Mouse (Mus musculus): ENCODE data around the gene Nfix. TPM values are rescaled to one million over a fixed set of nuclear protein-coding genes. Genes with fewer than 3 reads are reported as not detected.
"Not testable (repeated sequence)": the region's sequence is repeated elsewhere in the genome, so short reads cannot be mapped to it uniquely, and the experiment has no call there.

Gene Nfix
- total RNA-seq, 1 experiment = 0.89 TPM

DNA sequence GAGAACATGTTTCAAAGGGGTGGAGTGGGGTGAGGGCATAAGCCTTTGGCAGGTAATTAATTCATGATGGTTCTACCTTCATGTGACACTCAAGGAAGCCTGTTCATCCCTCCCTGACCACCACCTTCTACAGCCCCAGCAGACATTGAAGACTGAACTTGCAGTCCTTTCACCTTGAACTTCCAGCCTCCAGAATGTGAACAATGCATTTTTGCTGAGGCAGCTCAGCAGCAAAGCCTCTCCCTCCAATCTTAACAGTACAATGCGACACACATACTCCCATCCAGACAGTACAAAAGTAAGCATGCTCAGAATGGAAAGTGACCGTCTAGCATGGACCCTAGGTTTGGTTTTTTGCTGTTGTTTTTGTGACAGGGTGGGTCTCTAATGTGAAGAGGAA lies 118.7 kb downstream of the Nfix start:
- H3K4me3 ChIP-seq (ENCODE audit: insufficient read depth in 1 of 2, low read depth in 1 of 2, low read length in 2 of 2, poor library complexity in 1 of 2, severe bottlenecking in 1 of 2) = no peak overlapping the region
- H3K36me3 ChIP-seq (ENCODE audit: control insufficient read depth, insufficient read depth, low read length, poor library complexity, severe bottlenecking) = peaks cover 16% of the 10 kb centered on the region
- peaks cover 15 to 23% of the 10 kb centered on the region in 2 experiments for H3K4me1 ChIP-seq (ENCODE audit: control insufficient read depth in 2 of 2, insufficient read depth in 2 of 2, low read length in 2 of 2, poor library complexity in 1 of 2)
- no peak overlapping the region for H3K9ac ChIP-seq (ENCODE audit: insufficient read depth, low read depth, low read length, poor library complexity, severe bottlenecking)
- H3K27ac ChIP-seq (ENCODE audit: insufficient read depth, low read depth, low read length, poor library complexity, severe bottlenecking) = no peak overlapping the region; the same call in 1 of the 2 replicates
- in situ Hi-C loops (cut with MboI; ENCODE audit: low sequenced_read_pairs in 2 of 2, unreplicated experiment in 2 of 2) = no loop called here
- no peaks in the 10 kb centered on the region for H3K9me3 ChIP-seq (ENCODE audit: control insufficient read depth, insufficient read depth, low read depth, low read length)
- no peak for DNase-seq (ENCODE audit: low read depth, low spot score)
- TF ChIP-seq HCFC1 (IDR thresholded peaks at IDR 0.05; ENCODE audit: borderline replicate concordance, insufficient read depth, low read length) (no peak), ZNF384 (IDR thresholded peaks at IDR 0.05; ENCODE audit: low read depth, low read length) (no peak), ZC3H11A (IDR thresholded peaks at IDR 0.05; ENCODE audit: borderline replicate concordance, low read depth, low read length) (no peak), CHD2 (IDR thresholded peaks at IDR 0.05; ENCODE audit: low read depth, low read length) (no peak), MAFK (IDR thresholded peaks at IDR 0.05; ENCODE audit: insufficient read depth, low read depth, low read length) (no peak)

DNA sequence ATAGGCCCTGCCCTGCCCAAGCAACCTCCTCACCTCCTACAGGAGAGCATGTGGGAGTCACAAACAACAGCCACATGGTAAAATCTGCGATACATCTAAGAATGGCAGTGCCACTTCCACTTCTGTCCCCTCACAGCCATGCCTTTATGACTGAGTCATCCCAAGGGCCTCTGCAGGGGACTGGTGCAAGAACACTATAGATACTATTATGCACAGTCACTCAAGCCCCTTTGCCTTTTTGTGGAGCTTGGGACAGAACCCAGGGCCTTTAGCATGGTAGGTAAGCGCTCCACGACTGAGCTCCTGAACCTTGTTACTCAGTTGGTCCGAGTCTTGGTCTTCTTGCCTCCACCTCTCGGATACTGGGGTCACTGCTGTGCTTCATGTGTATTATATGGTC lies 122.8 kb downstream of the Nfix start:
- H3K36me3 ChIP-seq (ENCODE audit: control insufficient read depth, insufficient read depth, low read length, poor library complexity, severe bottlenecking) = peaks cover 37% of the 10 kb centered on the region
- no peak for DNase-seq (ENCODE audit: low read depth, low spot score)

DNA sequence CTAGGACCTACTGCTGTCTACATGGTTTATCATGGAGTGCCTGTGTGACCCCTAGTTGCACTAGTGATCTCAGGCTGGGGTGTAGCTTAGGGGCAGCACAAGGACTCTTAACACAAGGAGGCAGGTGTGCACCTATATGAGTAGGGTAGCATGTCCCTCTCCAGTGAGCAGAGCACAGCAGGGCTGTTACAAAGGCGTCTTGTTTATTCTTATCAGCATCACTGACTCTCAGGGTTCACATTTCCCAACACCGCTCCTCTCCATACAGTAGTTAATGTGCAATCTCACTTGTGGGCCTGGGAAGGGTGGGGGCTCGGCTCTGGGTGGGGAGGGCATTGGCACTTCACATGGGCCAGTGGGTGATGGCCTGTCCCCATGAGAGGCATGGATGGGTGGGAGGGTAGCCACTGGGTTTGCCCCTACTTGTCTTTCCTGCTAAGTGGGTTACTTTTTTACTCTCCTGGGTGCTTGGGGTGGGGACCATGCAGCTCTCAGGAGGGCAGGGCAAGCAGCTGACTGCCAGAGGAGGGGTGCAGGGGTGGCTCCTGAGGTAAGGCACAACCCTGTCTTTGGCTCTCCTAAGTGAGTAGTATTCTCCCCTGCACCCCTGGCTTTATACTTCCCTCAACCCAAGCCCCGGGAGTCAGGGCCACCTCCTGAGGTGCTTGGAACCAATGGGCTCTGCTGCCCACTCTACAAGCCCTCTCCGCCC lies 129.7 kb downstream of the Nfix start:
- H3K9ac ChIP-seq (ENCODE audit: insufficient read depth, low read depth, low read length, poor library complexity, severe bottlenecking); H3K9me3 ChIP-seq (ENCODE audit: control insufficient read depth, insufficient read depth, low read depth, low read length); H3K4me3 ChIP-seq (ENCODE audit: insufficient read depth in 1 of 2, low read depth in 1 of 2, low read length in 2 of 2, poor library complexity in 1 of 2, severe bottlenecking in 1 of 2); DNase-seq (ENCODE audit: low read depth, low spot score); H3K27ac ChIP-seq (ENCODE audit: insufficient read depth, low read depth, low read length, poor library complexity, severe bottlenecking); in situ Hi-C loops (cut with MboI; ENCODE audit: low sequenced_read_pairs in 2 of 2, unreplicated experiment in 2 of 2): not testable (repeated sequence)
- H3K36me3 ChIP-seq (ENCODE audit: control insufficient read depth, insufficient read depth, low read length, poor library complexity, severe bottlenecking) = peaks cover 36% of the 10 kb centered on the region
- peaks cover 3 to 13% of the 10 kb centered on the region in 2 experiments; a peak in 2 of 4 replicates for H3K4me1 ChIP-seq (ENCODE audit: control insufficient read depth in 2 of 2, insufficient read depth in 2 of 2, low read length in 2 of 2, poor library complexity in 1 of 2)

More for the DNA sequence above, 122.8 kb downstream of the Nfix start:
- Histone ChIP-seq H3K9ac (ENCODE audit: insufficient read depth, low read depth, low read length, poor library complexity, severe bottlenecking) (no peak overlapping the region), H3K27ac (ENCODE audit: insufficient read depth, low read depth, low read length, poor library complexity, severe bottlenecking) (no peak overlapping the region), H3K9me3 (ENCODE audit: control insufficient read depth, insufficient read depth, low read depth, low read length) (no peaks in the 10 kb centered on the region), H3K4me3 (ENCODE audit: insufficient read depth in 1 of 2, low read depth in 1 of 2, low read length in 2 of 2, poor library complexity in 1 of 2, severe bottlenecking in 1 of 2) (no peak overlapping the region), H3K4me1 (ENCODE audit: control insufficient read depth in 2 of 2, insufficient read depth in 2 of 2, low read length in 2 of 2, poor library complexity in 1 of 2) (peaks cover 5 to 18% of the 10 kb centered on the region in 2 experiments)
- TF ChIP-seq CHD2 (IDR thresholded peaks at IDR 0.05; ENCODE audit: low read depth, low read length) = no peak
- TF ChIP-seq HCFC1 (IDR thresholded peaks at IDR 0.05; ENCODE audit: borderline replicate concordance, insufficient read depth, low read length) = no peak
- no peak for TF ChIP-seq ZC3H11A (IDR thresholded peaks at IDR 0.05; ENCODE audit: borderline replicate concordance, low read depth, low read length)
- TF ChIP-seq ZNF384 (IDR thresholded peaks at IDR 0.05; ENCODE audit: low read depth, low read length) = no peak
- no peak for TF ChIP-seq MAFK (IDR thresholded peaks at IDR 0.05; ENCODE audit: insufficient read depth, low read depth, low read length)
- in situ Hi-C loops (cut with MboI; ENCODE audit: low sequenced_read_pairs in 2 of 2, unreplicated experiment in 2 of 2) = no loop called here

DNA sequence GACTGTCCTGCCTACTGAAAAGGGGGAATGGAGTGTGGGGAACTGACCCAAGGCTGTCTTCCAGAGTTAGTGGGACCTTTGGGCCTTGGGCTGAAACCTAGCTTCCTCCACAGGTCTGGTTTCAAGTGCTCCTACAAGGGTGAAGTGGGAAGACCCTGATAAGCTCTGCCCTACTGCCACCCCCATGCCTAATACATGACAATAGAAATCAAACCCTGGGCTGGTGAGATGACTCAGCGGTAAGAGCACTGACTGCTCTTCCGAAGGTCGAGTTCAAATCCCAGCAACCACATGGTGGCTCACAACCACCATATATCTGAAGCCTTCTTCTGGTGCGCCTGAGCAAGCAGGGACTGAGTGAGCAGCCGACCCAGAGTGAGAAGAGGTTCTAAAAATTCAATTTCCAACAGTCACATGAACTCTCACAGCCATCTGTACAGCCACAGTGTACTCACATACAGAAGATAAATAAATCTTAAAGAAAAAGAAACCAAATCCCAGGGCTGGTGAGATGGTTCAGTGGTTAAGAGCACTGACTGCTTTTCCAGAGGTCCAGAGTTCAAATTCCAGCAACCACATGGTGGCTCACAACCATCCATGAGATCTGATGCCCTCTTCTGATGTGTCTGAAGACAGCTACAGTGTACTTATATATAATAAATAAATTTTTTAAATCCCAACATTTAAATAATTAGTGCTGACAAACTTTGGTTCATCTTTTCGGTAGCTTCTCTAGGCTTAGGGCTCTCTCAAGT lies 131.2 kb downstream of the Nfix start:
- in situ Hi-C loops (cut with MboI; ENCODE audit: low sequenced_read_pairs in 2 of 2, unreplicated experiment in 2 of 2) = no loop called here
- no peak for DNase-seq (ENCODE audit: low read depth, low spot score)
- TF ChIP-seq ZC3H11A (IDR thresholded peaks at IDR 0.05; ENCODE audit: borderline replicate concordance, low read depth, low read length) = no peak
- TF ChIP-seq CHD2 (IDR thresholded peaks at IDR 0.05; ENCODE audit: low read depth, low read length) = no peak
- TF ChIP-seq MAFK (IDR thresholded peaks at IDR 0.05; ENCODE audit: insufficient read depth, low read depth, low read length) = no peak
- TF ChIP-seq ZNF384 (IDR thresholded peaks at IDR 0.05; ENCODE audit: low read depth, low read length) = no peak
- no peak for TF ChIP-seq HCFC1 (IDR thresholded peaks at IDR 0.05; ENCODE audit: borderline replicate concordance, insufficient read depth, low read length)
- H3K9ac ChIP-seq (ENCODE audit: insufficient read depth, low read depth, low read length, poor library complexity, severe bottlenecking) = no peak overlapping the region
- H3K9me3 ChIP-seq (ENCODE audit: control insufficient read depth, insufficient read depth, low read depth, low read length) = no peaks in the 10 kb centered on the region
- peaks cover 29% of the 10 kb centered on the region for H3K36me3 ChIP-seq (ENCODE audit: control insufficient read depth, insufficient read depth, low read length, poor library complexity, severe bottlenecking)
- no peak overlapping the region for H3K4me3 ChIP-seq (ENCODE audit: insufficient read depth in 1 of 2, low read depth in 1 of 2, low read length in 2 of 2, poor library complexity in 1 of 2, severe bottlenecking in 1 of 2)
- H3K27ac ChIP-seq (ENCODE audit: insufficient read depth, low read depth, low read length, poor library complexity, severe bottlenecking) = 0 out of 2 replicates have a peak overlapping the region, but pooled peaks have one; percentile 42
- H3K4me1 ChIP-seq (ENCODE audit: control insufficient read depth in 2 of 2, insufficient read depth in 2 of 2, low read length in 2 of 2, poor library complexity in 1 of 2) = peaks cover 3 to 13% of the 10 kb centered on the region in 2 experiments; a peak in 2 of 4 replicates

Data from ES-E14 (cell line).